8 mouse cellular contexts compared by ENCODE assay signal in the genomic region with DNA sequence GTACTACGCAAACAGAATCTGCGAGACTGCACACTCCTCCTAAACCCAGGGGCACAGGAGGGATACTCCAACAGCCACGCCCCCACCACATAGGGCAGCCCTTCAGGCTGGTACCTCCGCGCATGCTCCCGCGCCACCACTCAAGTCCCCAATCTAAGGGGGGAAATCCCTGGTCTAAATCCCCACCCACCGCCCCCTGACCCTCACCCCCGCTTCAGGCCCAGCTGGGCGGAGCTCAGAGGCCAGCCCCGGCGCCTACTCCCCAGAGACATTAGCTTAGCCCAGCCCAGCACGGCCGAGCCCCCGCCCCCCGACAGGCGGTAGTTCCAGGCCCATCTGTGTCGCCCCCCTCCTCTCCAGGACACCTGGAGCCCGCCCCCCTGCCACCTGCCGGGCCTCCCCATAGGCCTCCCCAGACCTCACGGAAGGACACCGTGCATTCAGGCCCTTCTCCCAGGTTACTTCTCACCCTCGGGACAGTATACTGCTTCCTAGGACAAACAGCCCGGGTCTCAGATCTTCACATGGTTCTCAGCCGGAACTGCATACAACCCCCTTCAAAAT. TPM values are rescaled to one million over a fixed set of nuclear protein-coding genes. Genes with fewer than 3 reads are reported as not detected.
DNase-seq lines count a peak whose midpoint lies in the region; ATAC-seq and TF ChIP-seq lines count a peak whose summit lies in the region.

No protein-coding gene starts in this region.

- peak overlapping the region; percentile 89 to 96 (median 89) for H3K4me3 ChIP-seq in CH12.LX (replicated peaks in 1 of 3; ENCODE audit: low read depth in 2 of 3, low read length in 2 of 3, poor library complexity in 1 of 3)
- H3K4me3 ChIP-seq in embryonic facial prominence, embryonic 15.5 days (replicated peaks) = peak overlapping the region; percentile 91
- peak overlapping the region; percentile 96 for H3K4me3 ChIP-seq in heart, embryonic 13.5 days
- peak overlapping the region; percentile 96 for H3K4me3 ChIP-seq in neural tube, embryonic 15.5 days (replicated peaks)

- peak; percentile 74 for ATAC-seq in embryonic facial prominence, embryonic 15.5 days (ENCODE audit: insufficient number of reproducible peaks, low FRiP score, low TSS enrichment, low read depth)
- peak; percentile 72 for ATAC-seq in heart, embryonic 13.5 days (ENCODE audit: extremely low read depth, insufficient number of reproducible peaks, low FRiP score, low TSS enrichment)
- peak; percentile 63 for ATAC-seq in neural tube, embryonic 15.5 days (ENCODE audit: low FRiP score)

- no peak for TF ChIP-seq EP300 in CH12.LX (IDR thresholded peaks at IDR 0.05; ENCODE audit: low read length)

- TF ChIP-seq CTCF in CH12.LX (conservative IDR thresholded peaks at IDR 0.05 in 1 of 2, IDR thresholded peaks at IDR 0.05 in 1 of 2; ENCODE audit: low read depth in 2 of 2, low read length in 2 of 2) = no peak

- H3K79me2 ChIP-seq in CH12.LX (replicated peaks; ENCODE audit: control insufficient read depth, extremely low read depth, insufficient read depth, poor library complexity, severe bottlenecking) = peaks cover 18% of the 10 kb centered on the region

- in situ Hi-C loops in CH12.LX (cut with MboI; ENCODE audit: low pct_ligation_motif_present, low pct_unique_long_range_greater_than_20kb, low sequenced_read_pairs) = loop anchor here (10.0 kb wide), 1 partner anchor 133 kb away; no protein-coding TSS in a partner anchor

- dilution Hi-C loops in CH12.LX (cut with MboI; ENCODE audit: extremely low pct_ligation_motif_present, extremely low pct_unique_long_range_greater_than_20kb, low sequenced_read_pairs) = no loop called here

- no peaks in the 10 kb centered on the region for H3K9me3 ChIP-seq in CH12.LX (replicated peaks; ENCODE audit: low read length)
- H3K9me3 ChIP-seq in embryonic facial prominence, embryonic 15.5 days (replicated peaks) = no peaks in the 10 kb centered on the region
- H3K9me3 ChIP-seq in heart, embryonic 13.5 days = no peaks in the 10 kb centered on the region
- H3K9me3 ChIP-seq in neural tube, embryonic 15.5 days (replicated peaks) = no peaks in the 10 kb centered on the region

- no peaks in the 10 kb centered on the region for H3K27me3 ChIP-seq in CH12.LX (replicated peaks)
- H3K27me3 ChIP-seq in embryonic facial prominence, embryonic 15.5 days = no peaks in the 10 kb centered on the region
- H3K27me3 ChIP-seq in heart, embryonic 13.5 days (replicated peaks) = no peaks in the 10 kb centered on the region
- H3K27me3 ChIP-seq in neural tube, embryonic 15.5 days (replicated peaks) = no peaks in the 10 kb centered on the region

- no peak for TF ChIP-seq RAD21 in CH12.LX (IDR thresholded peaks at IDR 0.05; ENCODE audit: low read depth, low read length)

- H3K27ac ChIP-seq in CH12.LX (ENCODE audit: insufficient read depth, low read depth) = peak overlapping the region; percentile 73
- H3K27ac ChIP-seq in embryonic facial prominence, embryonic 15.5 days (replicated peaks) = peak overlapping the region; percentile 89
- H3K27ac ChIP-seq in heart, embryonic 13.5 days (replicated peaks) = peak overlapping the region; percentile 86
- H3K27ac ChIP-seq in neural tube, embryonic 15.5 days (replicated peaks) = peak overlapping the region; percentile 96

- H3K36me3 ChIP-seq in CH12.LX (replicated peaks in 1 of 2; ENCODE audit: control insufficient read depth in 1 of 2, insufficient read depth in 1 of 2, low read length in 1 of 2) = peaks cover 0 to 8% of the 10 kb centered on the region in 2 experiments
- H3K36me3 ChIP-seq in embryonic facial prominence, embryonic 15.5 days = no peaks in the 10 kb centered on the region
- no peaks in the 10 kb centered on the region for H3K36me3 ChIP-seq in heart, embryonic 13.5 days
- no peaks in the 10 kb centered on the region for H3K36me3 ChIP-seq in neural tube, embryonic 15.5 days

- TF ChIP-seq POLR2A in CH12.LX (IDR thresholded peaks at IDR 0.05; ENCODE audit: low read depth, low read length) = no peak

- 2% methylated on average over 25 of the region's 25 CpGs for WGBS in embryonic facial prominence, embryonic 15.5 days
- 1% methylated on average over 25 of the region's 25 CpGs for WGBS in heart, embryonic 13.5 days
- WGBS in neural tube, embryonic 15.5 days = under 1% methylated on average over 25 of the region's 25 CpGs

- DNase-seq in CH12.LX (ENCODE audit: extremely low read depth) = peak; percentile 93
- DNase-seq in brain, adult 2 months (ENCODE audit: low read depth, low spot score) = peak; percentile 71
- peak; percentile 87 for DNase-seq in kidney, postnatal 10 days
- peak; percentile 67 to 75 for DNase-seq in lung, adult 18-20 months
- DNase-seq in testis, postnatal 14 days (ENCODE audit: low spot score) = peak; percentile 77

- peaks cover 16 to 50% of the 10 kb centered on the region in 2 experiments; a peak in 3 of 4 replicates for H3K4me1 ChIP-seq in CH12.LX (ENCODE audit: control insufficient read depth in 1 of 2, insufficient read depth in 2 of 2)
- H3K4me1 ChIP-seq in embryonic facial prominence, embryonic 15.5 days = peaks cover 34% of the 10 kb centered on the region
- peaks cover 43% of the 10 kb centered on the region for H3K4me1 ChIP-seq in heart, embryonic 13.5 days
- peaks cover 45% of the 10 kb centered on the region for H3K4me1 ChIP-seq in neural tube, embryonic 15.5 days

- peak overlapping the region; percentile 93 for H3K9ac ChIP-seq in CH12.LX (ENCODE audit: insufficient read depth, low read depth)
- H3K9ac ChIP-seq in embryonic facial prominence, embryonic 15.5 days = peak overlapping the region; percentile 62
- peak overlapping the region; percentile 94 for H3K9ac ChIP-seq in heart, embryonic 13.5 days
- H3K9ac ChIP-seq in neural tube, embryonic 15.5 days (replicated peaks) = peak overlapping the region; percentile 98

- H3K4me2 ChIP-seq in CH12.LX (ENCODE audit: insufficient read depth, low read depth, poor library complexity, severe bottlenecking) = peak overlapping the region; percentile 22
- H3K4me2 ChIP-seq in embryonic facial prominence, embryonic 15.5 days (replicated peaks) = peak overlapping the region; percentile 75
- peak overlapping the region; percentile 81 for H3K4me2 ChIP-seq in heart, embryonic 13.5 days
- H3K4me2 ChIP-seq in neural tube, embryonic 15.5 days = peak overlapping the region; percentile 71

TF ChIP-seq in CH12.LX, 34 proteins besides CTCF, POLR2A, EP300 and RAD21:
- TF ChIP-seq SIN3A (IDR thresholded peaks at IDR 0.05; ENCODE audit: low read length) (peak; percentile 49), MAFK (IDR thresholded peaks at IDR 0.05; ENCODE audit: insufficient replicate concordance, low read length) (no peak), MAZ (IDR thresholded peaks at IDR 0.05; ENCODE audit: low read depth, low read length) (peak; percentile 70), KAT2A (IDR thresholded peaks at IDR 0.05; ENCODE audit: insufficient replicate concordance, low read length) (0 out of 2 replicates have a peak, but pooled peaks have one; percentile 48), IRF4 (IDR thresholded peaks at IDR 0.05; ENCODE audit: low read depth, low read length) (0 out of 2 replicates have a peak, but pooled peaks have one; percentile 29), NRF1 (IDR thresholded peaks at IDR 0.05; ENCODE audit: low read depth, low read length) (peak; percentile 91), ELF1 (IDR thresholded peaks at IDR 0.05; ENCODE audit: low read depth, low read length) (no peak; the same call in 1 of the 2 replicates), JUN (IDR thresholded peaks at IDR 0.05; ENCODE audit: insufficient read depth, low read depth, low read length) (no peak), MAX (IDR thresholded peaks at IDR 0.05; ENCODE audit: low read length) (peak; percentile 46; the same call in 1 of the 2 replicates), HCFC1 (IDR thresholded peaks at IDR 0.05; ENCODE audit: low read depth, low read length) (peak; percentile 33; the same call in 1 of the 2 replicates), RCOR1 (conservative IDR thresholded peaks at IDR 0.05; ENCODE audit: low read depth, low read length) (no peak), TCF12 (IDR thresholded peaks at IDR 0.05; ENCODE audit: low read depth, low read length) (peak; percentile 53; the same call in 1 of the 2 replicates), MEF2A (IDR thresholded peaks at IDR 0.05; ENCODE audit: borderline replicate concordance, low read depth, low read length) (0 out of 2 replicates have a peak, but pooled peaks have one; percentile 21), ETS1 (conservative IDR thresholded peaks at IDR 0.05; ENCODE audit: low read depth, low read length) (peak; percentile 37; the same call in 1 of the 2 replicates), MXI1 (IDR thresholded peaks at IDR 0.05; ENCODE audit: low read depth, low read length) (peak; percentile 23; the same call in 1 of the 2 replicates)
TF ChIP-seq in CH12.LX: peak in this region for 11.

RNA-seq across cellular contexts. Expression of gene Ago1, which starts 0.6 kb away (rescaled TPM):
- total RNA-seq in CH12.LX (2012; rRNA removed) = 10.8 and 10.9 TPM in 2 replicates
- total RNA-seq in CH12.LX (2014; rRNA removed) = 6.2 and 6.9 TPM in 2 replicates
- polyA plus RNA-seq in CH12.LX (2012; ENCODE audit: insufficient read length, low read depth) = 23.1 and 29.0 TPM in 2 replicates
- 5.0 and 5.5 TPM in 2 replicates for polyA plus RNA-seq in embryonic facial prominence, embryonic 15.5 days (2015; fragmentation: Nextera tagmentation; extraction: Ambion mirVana)
- polyA plus RNA-seq in heart, embryonic 13.5 days (2015; fragmentation: Nextera tagmentation; extraction: Ambion mirVana) = 2.7 and 2.8 TPM in 2 replicates
- polyA plus RNA-seq in neural tube, embryonic 15.5 days (2015; fragmentation: Nextera tagmentation; extraction: Ambion mirVana) = 7.5 and 7.9 TPM in 2 replicates

RNA-seq across cellular contexts. Expression of gene Ago3, which starts 38.4 kb away (rescaled TPM):
- total RNA-seq in CH12.LX (2012; rRNA removed) (6.7 and 6.9 TPM in 2 replicates), CH12.LX (2014; rRNA removed) (4.6 and 5.3 TPM in 2 replicates)
- polyA plus RNA-seq in CH12.LX (2012; ENCODE audit: insufficient read length, low read depth) = 3.8 and 5.3 TPM in 2 replicates
- polyA plus RNA-seq in embryonic facial prominence, embryonic 15.5 days (2015; fragmentation: Nextera tagmentation; extraction: Ambion mirVana) = 15.6 and 17.2 TPM in 2 replicates
- 10.4 and 10.6 TPM in 2 replicates for polyA plus RNA-seq in heart, embryonic 13.5 days (2015; fragmentation: Nextera tagmentation; extraction: Ambion mirVana)
- 15.1 and 17.1 TPM in 2 replicates for polyA plus RNA-seq in neural tube, embryonic 15.5 days (2015; fragmentation: Nextera tagmentation; extraction: Ambion mirVana)

Comparison
In these comparisons a context has a peak if more than half of its experiments do, and no peak if none do; other contexts are left out.
1. Peak in every context shown above with its lines: DNase-seq, ATAC-seq, H3K4me3 ChIP-seq and H3K27ac ChIP-seq.
2. H3K4me2 ChIP-seq: peak in every context shown above with its lines; median percentile 81 in heart, embryonic 13.5 days; 75 in embryonic facial prominence, embryonic 15.5 days; 71 in neural tube, embryonic 15.5 days; 22 in CH12.LX.